In the genomic region with DNA sequence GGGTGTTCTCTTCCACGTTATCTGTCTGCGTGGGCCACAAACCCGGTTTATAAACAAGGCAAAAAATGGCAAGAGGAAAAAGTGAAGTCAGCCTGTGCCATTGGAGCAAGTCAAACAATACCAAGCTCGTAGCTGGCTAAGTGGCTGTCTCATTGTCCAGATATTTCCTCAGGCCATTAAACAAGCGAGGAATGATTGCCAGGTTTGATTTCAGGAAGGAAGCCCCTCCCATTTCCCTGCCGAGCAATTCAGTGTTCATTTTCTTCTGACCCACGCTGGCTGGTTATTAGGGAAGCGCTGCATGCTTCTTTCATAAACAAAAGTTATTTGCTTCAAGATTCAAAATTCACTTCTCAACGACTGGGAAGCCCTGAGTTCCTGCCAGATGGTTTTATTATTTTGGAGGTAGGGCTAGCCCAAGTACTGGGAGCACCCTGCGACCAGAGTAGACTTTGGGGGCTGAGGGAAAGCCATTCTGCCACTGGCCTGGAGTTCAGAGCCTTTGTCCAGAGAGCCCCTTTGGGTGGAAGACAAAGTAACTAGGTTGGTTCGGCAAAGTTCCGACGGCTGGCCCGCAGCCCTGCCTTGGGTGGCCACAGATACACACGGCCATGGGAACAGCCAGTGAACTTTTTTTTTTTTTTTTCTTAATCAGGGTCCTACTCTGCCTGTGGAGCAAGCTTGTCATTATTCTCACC, we compare ENCODE assay signal across 8 mouse cellular contexts. TPM values are rescaled to one million over a fixed set of nuclear protein-coding genes. Genes with fewer than 3 reads are reported as not detected.
DNase-seq lines count a peak whose midpoint lies in the region; ATAC-seq and TF ChIP-seq lines count a peak whose summit lies in the region.

No protein-coding gene starts in this region.

- H3K9me3 ChIP-seq in forebrain, embryonic 16.5 days (ENCODE audit: control insufficient read depth, low read length) = no peaks in the 10 kb centered on the region
- no peaks in the 10 kb centered on the region for H3K9me3 ChIP-seq in hindbrain, embryonic 13.5 days
- H3K9me3 ChIP-seq in liver, embryonic 12.5 days (replicated peaks) = no peaks in the 10 kb centered on the region

- WGBS in spleen, adult 2 months = 57% methylated on average over 15 of the region's 15 CpGs
- 24% methylated on average over 15 of the region's 15 CpGs for WGBS in forebrain, embryonic 16.5 days
- 44% methylated on average over 15 of the region's 15 CpGs for WGBS in hindbrain, embryonic 13.5 days
- 35% methylated on average over 15 of the region's 15 CpGs for WGBS in liver, embryonic 12.5 days (ENCODE audit: insufficient replicate concordance)
- WGBS in small intestine, adult 2 months = 43% methylated on average over 15 of the region's 15 CpGs

- no peak for TF ChIP-seq POLR2A in spleen, adult 2 months (IDR thresholded peaks at IDR 0.05; ENCODE audit: low read depth, low read length)
- TF ChIP-seq POLR2A in small intestine, adult 2 months (IDR thresholded peaks at IDR 0.05; ENCODE audit: low read depth, low read length) = no peak

- H3K4me2 ChIP-seq in forebrain, embryonic 16.5 days (ENCODE audit: low read length) = no peak overlapping the region
- no peak overlapping the region for H3K4me2 ChIP-seq in hindbrain, embryonic 13.5 days
- no peak overlapping the region for H3K4me2 ChIP-seq in liver, embryonic 12.5 days

- no peak overlapping the region for H3K4me3 ChIP-seq in spleen, adult 2 months (ENCODE audit: extremely low read depth, insufficient read depth, insufficient read length)
- no peak overlapping the region for H3K4me3 ChIP-seq in forebrain, embryonic 16.5 days (replicated peaks; ENCODE audit: low read length)
- H3K4me3 ChIP-seq in hindbrain, embryonic 13.5 days = no peak overlapping the region
- H3K4me3 ChIP-seq in liver, embryonic 12.5 days = no peak overlapping the region
- H3K4me3 ChIP-seq in small intestine, adult 2 months (ENCODE audit: low read depth, low read length) = no peak overlapping the region

- H3K27me3 ChIP-seq in spleen, adult 2 months (ENCODE audit: control insufficient read depth, insufficient read depth, low read length) = no peaks in the 10 kb centered on the region
- no peaks in the 10 kb centered on the region for H3K27me3 ChIP-seq in forebrain, embryonic 16.5 days (replicated peaks; ENCODE audit: control insufficient read depth, insufficient read depth, low read length)
- H3K27me3 ChIP-seq in hindbrain, embryonic 13.5 days = no peaks in the 10 kb centered on the region
- no peaks in the 10 kb centered on the region for H3K27me3 ChIP-seq in liver, embryonic 12.5 days (replicated peaks)
- no peaks in the 10 kb centered on the region for H3K27me3 ChIP-seq in small intestine, adult 2 months (ENCODE audit: control insufficient read depth, insufficient read depth, low read length)

- H3K36me3 ChIP-seq in spleen, adult 2 months (ENCODE audit: control insufficient read depth, insufficient read depth, low read length) = peaks cover 18% of the 10 kb centered on the region
- H3K36me3 ChIP-seq in forebrain, embryonic 16.5 days (ENCODE audit: control insufficient read depth, insufficient read depth) = no peaks in the 10 kb centered on the region
- no peaks in the 10 kb centered on the region for H3K36me3 ChIP-seq in hindbrain, embryonic 13.5 days
- no peaks in the 10 kb centered on the region for H3K36me3 ChIP-seq in liver, embryonic 12.5 days
- no peaks in the 10 kb centered on the region for H3K36me3 ChIP-seq in small intestine, adult 2 months (ENCODE audit: control insufficient read depth, insufficient read depth, low read length)

- DNase-seq in spleen, adult 2 months (ENCODE audit: low read depth in 1 of 2, low spot score in 2 of 2) = no peak
- DNase-seq in spleen, postnatal 14 days (ENCODE audit: low spot score in 2 of 2) = no peak
- DNase-seq in right cerebral cortex, adult 18-20 months = no peak
- DNase-seq in frontal cortex, adult 2 months (ENCODE audit: extremely low spot score in 1 of 2, low spot score in 1 of 2) = no peak

- TF ChIP-seq CTCF in spleen, adult 2 months (IDR thresholded peaks at IDR 0.05; ENCODE audit: extremely low read depth, insufficient read depth, insufficient read length, insufficient replicate concordance) = no peak
- no peak for TF ChIP-seq CTCF in small intestine, adult 2 months (IDR thresholded peaks at IDR 0.05; ENCODE audit: extremely low read depth, insufficient read length, insufficient replicate concordance, low read depth, low read length)

- H3K9ac ChIP-seq in forebrain, embryonic 16.5 days (replicated peaks; ENCODE audit: low read depth, low read length) = no peak overlapping the region
- no peak overlapping the region for H3K9ac ChIP-seq in hindbrain, embryonic 13.5 days
- H3K9ac ChIP-seq in liver, embryonic 12.5 days = no peak overlapping the region

- H3K4me1 ChIP-seq in spleen, adult 2 months (ENCODE audit: control insufficient read depth, insufficient read depth, insufficient read length) = peaks cover 48% of the 10 kb centered on the region; the same call in 1 of the 2 replicates
- H3K4me1 ChIP-seq in forebrain, embryonic 16.5 days (replicated peaks; ENCODE audit: control insufficient read depth, insufficient read depth, low read length) = peaks cover 29% of the 10 kb centered on the region
- H3K4me1 ChIP-seq in hindbrain, embryonic 13.5 days (replicated peaks) = peaks cover 39% of the 10 kb centered on the region
- H3K4me1 ChIP-seq in liver, embryonic 12.5 days = peaks cover 30% of the 10 kb centered on the region
- peaks cover 18% of the 10 kb centered on the region for H3K4me1 ChIP-seq in small intestine, adult 2 months (ENCODE audit: control insufficient read depth, insufficient read depth, insufficient read length, low read length)

- ATAC-seq in forebrain, embryonic 16.5 days = no peak
- ATAC-seq in hindbrain, embryonic 13.5 days (ENCODE audit: low FRiP score) = no peak
- ATAC-seq in liver, embryonic 12.5 days = no peak

- H3K27ac ChIP-seq in spleen, adult 2 months (ENCODE audit: insufficient read depth, low read length) = peak overlapping the region; percentile 82
- H3K27ac ChIP-seq in forebrain, embryonic 16.5 days (ENCODE audit: low read length) = 0 out of 2 replicates have a peak overlapping the region, but pooled peaks have one; percentile 22
- peak overlapping the region; percentile 81 for H3K27ac ChIP-seq in hindbrain, embryonic 13.5 days
- peak overlapping the region; percentile 81 for H3K27ac ChIP-seq in liver, embryonic 12.5 days
- H3K27ac ChIP-seq in small intestine, adult 2 months (ENCODE audit: insufficient read depth, low read depth, low read length) = peak overlapping the region; percentile 77

RNA-seq across cellular contexts. Expression of gene Tex2, which starts 46.5 kb away (rescaled TPM):
- 5.8 and 6.6 TPM in 2 replicates for polyA plus RNA-seq in spleen, adult 2 months (2012; rRNA removed)
- polyA plus RNA-seq in forebrain, embryonic 16.5 days (2015; fragmentation: Nextera tagmentation; extraction: Ambion mirVana) = 16.3 and 20.3 TPM in 2 replicates
- 21.3 and 21.7 TPM in 2 replicates for polyA plus RNA-seq in hindbrain, embryonic 13.5 days (2015; fragmentation: Nextera tagmentation; extraction: Ambion mirVana)
- 11.3 and 11.7 TPM in 2 replicates for polyA plus RNA-seq in liver, embryonic 12.5 days (2016; fragmentation: Nextera tagmentation; extraction: Ambion mirVana)
- polyA plus RNA-seq in small intestine, adult 2 months (2012; rRNA removed) = 7.9 and 9.7 TPM in 2 replicates
- 57.7 and 59.8 TPM in 2 replicates for polyA plus RNA-seq in frontal cortex, adult 2 months (2012; rRNA removed)

Comparison
In these comparisons a context has a peak if more than half of its experiments do, and no peak if none do; other contexts are left out.
1. H3K27ac ChIP-seq: peak in every context shown above with its lines; median percentile 82 in spleen, adult 2 months; 81 in hindbrain, embryonic 13.5 days; 81 in liver, embryonic 12.5 days; 77 in small intestine, adult 2 months; 22 in forebrain, embryonic 16.5 days.